Mouse (Mus musculus) monocyte, adult 59 days (primary cell): ENCODE data around the gene Zfp866. TPM values are rescaled to one million over a fixed set of nuclear protein-coding genes. Genes with fewer than 3 reads are reported as not detected.

ENCODE experiments used
- total RNA-seq, 2 experiments: library from RNA; stranded (reverse); gene quantifications; one replicate each; pipeline ENCODE4 v1.2.4; 2023

The Zfp866 gene
- total RNA-seq: 10 to 100 TPM; 16.2 to 18.5 TPM

GRCm38 (mm10) chr8:69790773-69791367, at the start of gene Zfp866, which contains the start of gene Atp13a1:
Gene Zfp866 (minus strand): TSS chr8:69791178.
Gene Atp13a1 (plus strand): TSS chr8:69791163.

GRCm38 (mm10) chr8:69832298-69832853, 41.4 kb upstream of the Zfp866 start, which contains the start of gene Pbx4:
Gene Pbx4 (plus strand): TSS chr8:69832491.

GRCm38 (mm10) chr8:69822386-69823191, 31.6 kb upstream of the Zfp866 start, which contains the start of gene Lpar2:
Gene Lpar2 (plus strand): TSS chr8:69822429.

GRCm38 (mm10) chr8:69808094-69808863, 17.3 kb upstream of the Zfp866 start, which contains the start of gene Gmip:
Gene Gmip (plus strand): TSS chr8:69808679.

GRCm38 (mm10) chr8:69774503-69775148, 16.4 kb downstream of the Zfp866 start, which contains the start of gene Gm20422:
Gene Gm20422 (minus strand): TSS chr8:69774886.

GRCm38 (mm10) chr8:69749544-69750454, 41.2 kb downstream of the Zfp866 start, which contains the start of gene Zfp963:
Gene Zfp963 (minus strand): TSS chr8:69749970.

Other genes with a start within 250 kb of the Zfp866 start
- gene Zfp868, start 165.6 kb downstream of the Zfp866 start, total RNA-seq: 10 to 100 TPM; 39.3 to 41.6 TPM
- under 1 TPM; 0.47 to 0.52 TPM for gene Zfp964, start 136.7 kb downstream of the Zfp866 start, total RNA-seq
- 10 to 100 TPM; 31.6 to 34.7 TPM for gene Zfp869, start 80.5 kb downstream of the Zfp866 start, total RNA-seq
- 1 to 10 TPM; 3.2 to 3.4 TPM for gene Zfp963, start 41.2 kb downstream of the Zfp866 start, total RNA-seq
- gene Gm20422, start 16.3 kb downstream of the Zfp866 start, total RNA-seq: not detected
- gene Atp13a1, start within 50 bp of the Zfp866 start, total RNA-seq: 10 to 100 TPM; 42.0 to 46.7 TPM
- 100 to 1,000 TPM; 259 to 264 TPM for gene Gmip, start 17.5 kb upstream of the Zfp866 start, total RNA-seq
- gene Lpar2, start 31.3 kb upstream of the Zfp866 start, total RNA-seq: 1 to 10 TPM; 1.5 to 1.8 TPM
- gene Pbx4, start 41.3 kb upstream of the Zfp866 start, total RNA-seq: not detected
- not detected for gene Cilp2, start 96.5 kb upstream of the Zfp866 start, total RNA-seq
- 1 to 10 TPM; 1.1 to 3.2 TPM for gene Tssk6, start 111.0 kb upstream of the Zfp866 start, total RNA-seq
- 10 to 100 TPM; 52.0 to 58.5 TPM for gene Ndufa13, start 111.4 kb upstream of the Zfp866 start, total RNA-seq
- gene Yjefn3, start 111.5 kb upstream of the Zfp866 start, total RNA-seq: 1 to 10 TPM in 1 of 2 experiments, not detected in 1; 1.7 TPM
- 10 to 100 TPM; 71.9 to 72.4 TPM for gene Gatad2a, start 205.2 kb upstream of the Zfp866 start, total RNA-seq